Mouse (Mus musculus) small intestine, adult 2 months (tissue): ENCODE measurements around the gene Acadvl.

Source experiments
- CTCF ChIP-seq: fragments of 200-500 bp; IDR thresholded peaks from 2 replicates; pipeline ENCODE4 v1.5.1; 2012; ENCODE audit warnings: low read depth, mild to moderate bottlenecking, control low read depth, inconsistent platforms, low read length, moderate library complexity, mixed read lengths; ENCODE audit not compliant: insufficient replicate concordance, insufficient read length; ENCODE audit errors: extremely low read depth
- POLR2A ChIP-seq: fragments of 200-500 bp; IDR thresholded peaks from 2 replicates; pipeline ENCODE4 v1.6.1; 2012; ENCODE audit warnings: low read depth, mild to moderate bottlenecking, control low read depth, inconsistent platforms, low read length, moderate library complexity

GRCm38 (mm10) chr11:70053898-70054570, 38.8 kb upstream of the Acadvl start, which contains the start of gene Asgr1:
- TF ChIP-seq CTCF (no peak), POLR2A (no peak)
